Mouse (Mus musculus) ES-E14 (cell line): ENCODE measurements around the gene Ltb. TPM values are rescaled to one million over a fixed set of nuclear protein-coding genes. Genes with fewer than 3 reads are reported as not detected.

Experiments used
- DNase-seq: peaks from one replicate; pipeline ENCODE4 v3.0.0-alpha.2; 2013; ENCODE audit warnings: low read depth, low spot score
- H3K27ac ChIP-seq: 2 replicates; pipeline ENCODE4 v1.5.1; 2012; ENCODE audit warnings: low read depth, mild to moderate bottlenecking, low read length, moderate library complexity, mixed read lengths; ENCODE audit not compliant: poor library complexity, insufficient read depth, severe bottlenecking
- H3K36me3 ChIP-seq: 2 replicates; pipeline ENCODE4 v1.6.1; 2012; ENCODE audit warnings: mild to moderate bottlenecking, low read length, moderate library complexity, mixed read lengths; ENCODE audit not compliant: control insufficient read depth, poor library complexity, insufficient read depth, severe bottlenecking
- H3K4me1 ChIP-seq, 2 experiments: fragments of 150-350 bp in 1 of 2; sonication (generic) in 1 of 2; 2 replicates each; pipeline ENCODE4 v1.6.1; 2012; ENCODE audit warnings: low read length in 2 of 2, mild to moderate bottlenecking in 1 of 2, mixed read lengths in 1 of 2; ENCODE audit not compliant: control insufficient read depth in 2 of 2, insufficient read depth in 2 of 2, poor library complexity in 1 of 2
- H3K4me3 ChIP-seq, 2 experiments: fragments of 150-350 bp in 1 of 2; sonication (generic) in 1 of 2; 2 replicates each; pipeline ENCODE4 v1.5.1; 2012; ENCODE audit warnings: low read length in 2 of 2, low read depth in 1 of 2, mild to moderate bottlenecking in 1 of 2, mixed read lengths in 1 of 2; ENCODE audit not compliant: insufficient read depth in 1 of 2, poor library complexity in 1 of 2, severe bottlenecking in 1 of 2
- H3K9ac ChIP-seq: 2 replicates; pipeline ENCODE4 v1.6.1; 2012; ENCODE audit warnings: low read depth, mild to moderate bottlenecking, low read length, mixed read lengths; ENCODE audit not compliant: poor library complexity, insufficient read depth, severe bottlenecking
- H3K9me3 ChIP-seq: fragments of 150-350 bp; sonication (generic); 2 replicates; pipeline ENCODE4 v1.6.1; 2012; ENCODE audit warnings: low read depth, mild to moderate bottlenecking, low read length; ENCODE audit not compliant: control insufficient read depth, insufficient read depth
- CHD2 ChIP-seq: IDR thresholded peaks from 2 replicates; pipeline ENCODE4 v1.6.1; 2014; ENCODE audit warnings: mild to moderate bottlenecking, low read depth, low read length, inconsistent platforms
- HCFC1 ChIP-seq: IDR thresholded peaks from 2 replicates; pipeline ENCODE4 v1.6.1; 2012; ENCODE audit warnings: low read length, inconsistent platforms, borderline replicate concordance; ENCODE audit not compliant: insufficient read depth
- MAFK ChIP-seq: IDR thresholded peaks from 2 replicates; pipeline ENCODE4 v1.6.1; 2014; ENCODE audit warnings: mild to moderate bottlenecking, low read depth, low read length, inconsistent platforms; ENCODE audit not compliant: insufficient read depth
- ZC3H11A ChIP-seq: IDR thresholded peaks from 2 replicates; pipeline ENCODE4 v1.6.1; 2012; ENCODE audit warnings: low read depth, mild to moderate bottlenecking, inconsistent platforms, low read length, borderline replicate concordance
- ZNF384 ChIP-seq: IDR thresholded peaks from 2 replicates; pipeline ENCODE4 v1.6.1; 2012; ENCODE audit warnings: low read depth, low read length, inconsistent platforms
- in situ Hi-C, 2 experiments: fragments of 600-800 bp; cut with MboI; formaldehyde crosslinking; loops; one replicate each; pipeline ENCODE4 v1.15.1; 2025; ENCODE audit warnings: low sequenced_read_pairs in 2 of 2, inconsistent platforms in 1 of 2; ENCODE audit not compliant: unreplicated experiment in 2 of 2
- total RNA-seq: library from RNA; depleted of rRNA; stranded (reverse); fragments of 300-350 nt; gene quantifications from 2 replicates; pipeline ENCODE4 v1.2.3, GENCODE M21; 2012

Gene Ltb
- total RNA-seq, 1 experiment = 10.1 TPM

GRCm38 (mm10) chr17:35166352-35167035 is 27.7 kb upstream of the Ltb start:
- Histone ChIP-seq H3K9ac (no peak overlapping the region), H3K9me3 (no peaks in the 10 kb centered on the region), H3K36me3 (peaks cover 14% of the 10 kb centered on the region), H3K4me3 (no peak overlapping the region), H3K27ac (no peak overlapping the region), H3K4me1 (peaks cover 0 to 8% of the 10 kb centered on the region in 2 experiments; a peak in 1 of 4 replicates)
- DNase-seq = peak; percentile 96
- no peak for TF ChIP-seq CHD2
- TF ChIP-seq ZC3H11A = peak; percentile 16; the same call in 1 of the 2 replicates
- no peak for TF ChIP-seq ZNF384
- TF ChIP-seq HCFC1 = no peak
- TF ChIP-seq MAFK = no peak
- in situ Hi-C loops = loop anchor here (5.0 kb wide), 1 partner anchor 66 kb away; the partner anchor contains the start of gene Atp6v1g2 (in 2 of the 2)

GRCm38 (mm10) chr17:35167794-35168193 is 26.4 kb upstream of the Ltb start:
- in situ Hi-C loops = loop anchor here (5.0 kb wide), 1 partner anchor 65 kb away; the partner anchor contains the start of gene Atp6v1g2 (in 2 of the 2)
- no peak overlapping the region for H3K9ac ChIP-seq
- no peak for DNase-seq

GRCm38 (mm10) chr17:35168541-35169207 is 25.6 kb upstream of the Ltb start:
- Histone ChIP-seq H3K9me3 (no peaks in the 10 kb centered on the region), H3K4me3 (no peak overlapping the region), H3K9ac (no peak overlapping the region), H3K27ac (no peak overlapping the region), H3K36me3 (no peaks in the 10 kb centered on the region), H3K4me1 (peaks cover 0 to 3% of the 10 kb centered on the region in 2 experiments; a peak in 1 of 4 replicates)
- TF ChIP-seq MAFK (no peak), ZNF384 (peak; percentile 99)
- in situ Hi-C loops = loop anchor here (5.0 kb wide), 1 partner anchor 64 kb away; the partner anchor contains the start of gene Atp6v1g2 (in 2 of the 2)
- no peak for DNase-seq

More at GRCm38 (mm10) chr17:35167794-35168193, 26.4 kb upstream of the Ltb start:
- no peak for TF ChIP-seq CHD2
- H3K36me3 ChIP-seq = peaks cover under 1% of the 10 kb centered on the region; the same call in 1 of the 2 replicates
- peaks cover 0 to 3% of the 10 kb centered on the region in 2 experiments; a peak in 1 of 4 replicates for H3K4me1 ChIP-seq
- no peak overlapping the region for H3K4me3 ChIP-seq
- H3K9me3 ChIP-seq = no peaks in the 10 kb centered on the region
- H3K27ac ChIP-seq = no peak overlapping the region

- H3K4me3 ChIP-seq = no peak overlapping the region
- H3K9me3 ChIP-seq = no peaks in the 10 kb centered on the region
- in situ Hi-C loops = no loop called here
- H3K36me3 ChIP-seq = no peaks in the 10 kb centered on the region
- no peak overlapping the region for H3K9ac ChIP-seq
- DNase-seq = no peak
- TF ChIP-seq ZNF384 = no peak
- TF ChIP-seq HCFC1 = no peak
- no peak for TF ChIP-seq MAFK
- no peak for TF ChIP-seq CHD2
- no peak overlapping the region for H3K27ac ChIP-seq
- no peaks in the 10 kb centered on the region for H3K4me1 ChIP-seq
These were observed 21.6 kb upstream of the Ltb start for GRCm38 (mm10) chr17:35172445-35173234.
